Mouse (Mus musculus) C2C12 (cell line): ENCODE measurements around the gene Ptprk.

ENCODE experiments used
- CEBPB ChIP-seq: IDR thresholded peaks from one replicate; pipeline ENCODE4 v1.6.1; 2011; ENCODE audit warnings: low read depth, mild to moderate bottlenecking, control low read depth, moderate library complexity
- CTCF ChIP-seq: IDR thresholded peaks from one replicate; pipeline ENCODE4 v1.5.1; 2011; ENCODE audit not compliant: control insufficient read depth, insufficient read depth, insufficient read length
- FOSL1 ChIP-seq: IDR thresholded peaks from one replicate; pipeline ENCODE4 v1.8.0; 2011; ENCODE audit warnings: mild to moderate bottlenecking, low read length; ENCODE audit not compliant: poor library complexity, insufficient read depth, severe bottlenecking

GRCm38 (mm10) chr10:28096007-28096406, 21.4 kb downstream of the Ptprk start:
- no peak for TF ChIP-seq CTCF
- TF ChIP-seq FOSL1: no peak
- no peak for TF ChIP-seq CEBPB
